Mouse (Mus musculus): ENCODE measurements at regions not wholly inside any gene's neighbourhood (a gene's known extent, or its start where the extent isn't known, plus 50 kb on each side); places are given as distances from the start of the nearest gene placed in this dataset.

- no peak for DNase-seq
Observed at GRCm38 (mm10) chr3:82781464-82781863, 94.8 kb downstream of the Rbm46 start.

DNA sequence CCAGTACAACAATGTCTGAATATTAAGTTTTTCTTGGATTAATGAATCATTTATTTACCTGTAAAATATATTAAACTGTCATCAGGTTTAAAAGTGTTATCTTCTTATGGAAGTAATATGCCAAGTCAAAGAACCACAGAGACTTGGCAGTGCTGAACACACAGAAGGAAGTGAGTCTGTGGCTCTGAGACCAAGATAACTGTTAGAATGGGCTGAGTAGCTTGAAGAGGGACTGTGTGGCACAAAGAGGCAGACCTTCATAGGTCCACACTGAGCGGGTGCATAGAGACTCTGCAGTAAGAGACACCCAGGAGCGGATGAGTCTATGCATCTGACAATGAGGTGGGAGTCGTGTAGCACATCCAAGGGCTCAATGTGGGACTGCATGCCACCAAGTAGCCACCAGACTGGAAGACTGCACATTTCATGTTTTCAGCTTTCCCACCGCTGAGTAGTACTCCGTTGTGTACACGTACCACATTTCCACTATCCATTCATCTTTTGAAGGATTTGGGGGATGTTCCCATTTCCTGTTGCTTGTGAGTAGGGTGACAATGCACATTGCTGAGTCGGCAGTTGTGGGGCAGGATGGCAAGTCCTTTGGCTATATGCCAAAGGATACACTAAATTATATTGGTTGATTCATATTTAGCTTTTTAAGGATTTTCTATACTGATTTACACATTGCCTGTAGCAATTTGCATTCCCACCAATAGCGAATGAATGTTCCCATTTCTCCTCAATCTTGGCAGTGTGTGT is 105.6 kb downstream of the Rbm46 start:
- DNase-seq = no peak

- peak; percentile 47 for DNase-seq
Observed at GRCm38 (mm10) chr3:82767484-82767883, 108.8 kb downstream of the Rbm46 start.

DNA sequence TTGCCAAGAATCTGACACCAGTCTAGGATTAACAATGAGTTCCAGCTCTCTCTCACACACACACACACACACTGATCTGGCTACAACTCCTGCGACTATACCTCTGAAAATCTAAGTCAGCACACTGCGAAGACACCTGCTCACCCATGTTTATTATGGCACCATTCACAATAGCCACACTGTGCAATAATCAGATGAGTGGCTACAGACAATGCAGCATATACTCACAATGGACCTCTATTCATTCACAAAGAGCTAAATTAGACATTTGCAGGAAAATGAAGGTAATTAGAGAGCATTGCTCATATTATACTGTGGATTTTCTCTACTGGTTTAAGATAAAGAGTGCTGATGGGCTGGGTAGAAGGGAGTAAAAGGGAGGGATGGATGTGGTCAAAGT is 116.3 kb downstream of the Rbm46 start:
- no peak for DNase-seq

DNA sequence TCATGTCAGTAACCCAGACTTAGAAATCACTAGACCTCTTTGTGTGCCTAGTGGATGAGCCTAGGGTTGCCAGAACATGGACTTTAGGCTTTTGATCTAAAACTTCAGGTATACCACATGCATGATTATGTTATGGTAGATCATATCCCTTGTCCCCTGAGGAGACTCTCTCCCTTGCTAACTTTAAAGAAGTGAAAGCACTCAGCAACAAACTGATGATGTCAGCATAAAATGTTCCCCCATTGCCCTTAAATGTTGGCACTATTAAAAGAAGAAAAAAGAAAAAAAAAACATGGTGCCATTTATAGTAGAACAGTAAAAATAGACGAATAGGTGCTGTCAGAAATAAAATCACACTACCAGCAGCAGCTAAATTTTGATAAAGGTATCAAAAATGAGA is 117.3 kb downstream of the Rbm46 start:
- no peak for DNase-seq

GRCm38 (mm10) chr3:82725546-82725945 is 150.7 kb downstream of the Rbm46 start:
- peak; percentile 63 for DNase-seq

DNA sequence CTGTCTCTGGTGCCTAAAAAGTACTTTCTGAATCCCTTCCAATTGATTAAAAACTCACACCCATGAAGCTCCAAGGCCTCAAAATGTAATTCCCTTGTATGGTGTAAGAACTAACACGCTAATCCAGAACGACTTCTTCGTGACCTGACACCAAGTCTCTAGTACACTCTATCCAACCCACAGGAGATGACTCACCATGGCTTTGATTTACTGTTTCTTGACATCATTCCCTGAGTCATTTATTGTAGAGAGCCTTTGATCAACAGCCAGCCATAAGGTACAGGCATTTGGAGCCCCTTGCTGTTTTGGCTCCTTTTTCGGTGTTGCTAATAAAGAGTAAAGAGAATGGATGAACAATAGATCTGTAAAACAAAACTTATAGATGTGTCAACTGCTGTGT is 159.7 kb upstream of the Npy2r start:
- DNase-seq = no peak

DNA sequence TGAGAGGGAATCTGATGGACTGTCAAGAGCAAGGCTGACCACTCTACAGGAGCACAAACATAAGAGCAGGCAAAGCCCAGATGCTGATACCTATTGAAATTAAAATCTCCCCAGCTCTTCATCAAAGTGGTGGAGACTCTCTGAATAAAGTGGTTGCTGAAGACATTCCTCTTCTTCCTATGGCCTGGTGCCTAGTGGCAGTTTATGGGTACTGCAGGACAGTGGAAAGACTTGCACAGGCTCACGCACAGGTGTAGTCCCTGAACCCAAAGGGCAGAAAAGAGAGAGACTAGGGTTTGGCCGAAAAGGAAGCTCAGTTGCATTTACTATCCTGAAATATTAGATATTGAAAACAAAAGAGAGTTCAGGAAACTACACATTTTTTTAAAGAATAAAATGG is 144.2 kb upstream of the Npy2r start:
- no peak for DNase-seq

- no peak for DNase-seq
Observed at GRCm38 (mm10) chr3:82656159-82656874, 108.4 kb upstream of the Npy2r start.

GRCm38 (mm10) chr3:82652346-82652745 is 104.5 kb upstream of the Npy2r start:
- no peak for DNase-seq

DNA sequence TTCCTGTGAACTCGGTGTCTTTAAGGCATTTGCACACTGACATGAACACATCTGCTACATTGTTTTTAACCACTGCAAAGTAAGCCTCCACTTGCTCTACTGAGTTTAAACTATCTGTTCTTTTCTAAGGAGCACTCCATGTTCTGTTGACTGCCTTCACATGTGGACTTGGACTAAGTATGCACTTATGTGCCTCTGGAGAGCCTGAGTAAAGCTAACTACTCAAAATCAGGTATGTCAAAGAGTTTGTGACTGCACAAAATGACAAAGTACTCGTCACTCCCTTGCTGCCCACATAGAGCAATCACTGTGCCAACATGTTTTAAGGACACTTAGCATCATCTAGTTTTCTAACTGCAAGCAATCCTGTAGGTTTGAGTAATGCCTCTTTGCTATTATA is 92.2 kb upstream of the Npy2r start:
- no peak for DNase-seq

DNA sequence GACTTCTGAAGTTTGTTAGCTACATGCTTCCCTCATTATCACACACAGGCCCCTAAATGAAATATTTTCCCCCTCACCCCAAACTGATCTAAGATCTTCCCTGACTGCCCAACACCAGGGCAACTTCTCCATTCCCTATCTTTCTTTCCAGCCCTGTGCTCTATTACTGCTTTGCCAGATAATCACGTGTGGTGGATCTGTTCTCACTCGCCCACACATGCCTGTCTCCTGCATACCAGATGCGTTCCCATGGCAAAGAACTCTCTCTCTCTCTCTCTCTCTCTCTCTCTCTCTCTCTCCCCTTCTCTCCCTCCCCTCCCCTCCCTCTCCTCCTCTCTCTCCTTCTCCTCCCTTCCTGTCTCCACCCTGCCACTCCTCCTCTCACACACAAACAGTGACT is 88.8 kb upstream of the Npy2r start:
- DNase-seq = peak; percentile 13

GRCm38 (mm10) chr3:82620418-82621003 is 72.6 kb upstream of the Npy2r start:
- no peak for DNase-seq

DNA sequence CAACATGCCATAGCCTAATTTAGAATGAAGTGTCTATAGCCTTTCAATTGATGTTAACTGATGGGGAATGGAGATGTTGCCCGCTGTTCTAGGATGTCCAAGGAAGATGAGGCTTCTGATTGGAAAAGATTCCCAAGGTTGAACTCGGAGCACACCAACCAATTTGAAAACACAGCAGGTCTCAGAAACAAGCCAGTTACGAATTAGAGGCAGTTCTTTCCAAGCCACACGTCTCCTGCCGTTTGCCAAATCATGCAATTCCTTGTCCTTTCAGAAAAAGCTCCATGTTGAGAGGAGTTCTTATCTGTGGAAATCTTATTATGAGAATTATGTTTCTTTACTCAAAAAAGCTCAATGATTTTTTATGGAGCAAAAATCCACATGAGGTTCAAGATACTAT is 71.5 kb upstream of the Npy2r start:
- no peak for DNase-seq

- no peak for DNase-seq
Observed at GRCm38 (mm10) chr3:82601880-82602279, 54.0 kb upstream of the Npy2r start.

- no peak for DNase-seq
Observed at GRCm38 (mm10) chr3:82598656-82599055, 50.8 kb upstream of the Npy2r start.

Measured in embryo, embryonic 11 days (tissue).